Mouse (Mus musculus): ENCODE data around the gene Actl7a. TPM values are rescaled to one million over a fixed set of nuclear protein-coding genes. Genes with fewer than 3 reads are reported as not detected.

The Actl7a gene
- not detected for total RNA-seq (2023)

GRCm38 (mm10) chr4:56743363-56744195 is at the start of gene Actl7a:
Actl7a (plus strand) TSS chr4:56743413.

DNA sequence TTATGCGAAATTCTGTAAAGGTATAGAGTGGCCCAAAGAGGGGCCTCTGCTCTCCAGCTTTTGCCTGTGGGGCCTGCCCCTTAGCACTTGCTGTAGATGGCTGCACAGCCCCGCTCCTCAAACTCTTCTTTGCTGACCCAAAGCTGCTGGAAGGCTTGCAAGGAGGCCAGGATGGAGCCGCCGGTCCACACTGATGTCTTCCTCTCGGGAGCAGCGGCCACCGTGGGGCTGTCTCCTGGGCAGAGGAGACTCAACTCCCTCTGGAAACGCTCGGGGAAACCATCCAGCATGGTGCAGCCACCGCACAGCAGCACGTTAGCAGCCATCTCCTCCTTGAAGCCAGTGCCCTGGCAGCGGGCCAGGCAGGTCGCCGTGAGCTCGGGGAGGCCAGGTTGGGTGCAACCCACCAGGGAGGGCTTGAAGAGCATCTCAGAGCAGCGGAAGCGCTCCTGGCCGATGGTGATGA is 3.2 kb upstream of the Actl7a start, which contains the start of gene Gm26657:
Gene Gm26657 (plus strand): TSS at position 51 of the 466 bp plus-strand sequence.

GRCm38 (mm10) chr4:56741041-56741493 is 2.1 kb upstream of the Actl7a start, which contains the start of gene Actl7b:
Actl7b (minus strand) TSS chr4:56741443.

Other genes with a start within 250 kb of the Actl7a start
- gene Gm26657, start 3.3 kb upstream of the Actl7a start, total RNA-seq (2023): not detected
- gene Actl7b, start 2.0 kb upstream of the Actl7a start, total RNA-seq (2023): 0.41 TPM
- 37.6 TPM for gene Elp1, start 58.9 kb downstream of the Actl7a start, total RNA-seq (2023)
- gene Fam206a, start 58.9 kb downstream of the Actl7a start, total RNA-seq (2023): 17.5 TPM
- gene Ctnnal1, start 121.8 kb downstream of the Actl7a start, total RNA-seq (2023): 3.5 TPM
- 37.0 TPM for gene Tmem245, start 204.0 kb downstream of the Actl7a start, total RNA-seq (2023)
- gene Frrs1l, start 247.0 kb downstream of the Actl7a start, total RNA-seq (2023): not detected

Measured in CD4-positive naive resting alpha-beta T cell, adult 57 days (primary cell).